Mouse (Mus musculus): ENCODE data around the gene Parp1.
A peak's percentile ranks its signal among the peaks of the same experiment; 100 is the strongest.

The Parp1 gene

GRCm38 (mm10) chr1:180568761-180569452, at the start of gene Parp1:
Parp1 (plus strand) TSS chr1:180568924.
- peak; percentile 96 for DNase-seq

- no peak for DNase-seq
Observed at GRCm38 (mm10) chr1:180519520-180519919, 49.2 kb upstream of the Parp1 start.

- DNase-seq = no peak
Observed at GRCm38 (mm10) chr1:180520190-180520589, 48.5 kb upstream of the Parp1 start.

GRCm38 (mm10) chr1:180523320-180523719, 45.4 kb upstream of the Parp1 start:
- no peak for DNase-seq

GRCm38 (mm10) chr1:180525301-180525700, 43.4 kb upstream of the Parp1 start:
- peak; percentile 78 for DNase-seq

GRCm38 (mm10) chr1:180529847-180530246, 38.9 kb upstream of the Parp1 start:
- DNase-seq = no peak

- peak; percentile 52 for DNase-seq
Observed at GRCm38 (mm10) chr1:180530457-180531263, 38.1 kb upstream of the Parp1 start.

- no peak for DNase-seq
Observed at GRCm38 (mm10) chr1:180532671-180533070, 36.1 kb upstream of the Parp1 start.

GRCm38 (mm10) chr1:180536719-180537118, 32.0 kb upstream of the Parp1 start:
- no peak for DNase-seq

GRCm38 (mm10) chr1:180541251-180541650, 27.5 kb upstream of the Parp1 start:
- DNase-seq = no peak

GRCm38 (mm10) chr1:180541883-180542711, 26.6 kb upstream of the Parp1 start:
- no peak for DNase-seq

GRCm38 (mm10) chr1:180542712-180543371, 25.9 kb upstream of the Parp1 start:
- DNase-seq = no peak

GRCm38 (mm10) chr1:180545918-180546545, 22.7 kb upstream of the Parp1 start:
- DNase-seq = no peak

GRCm38 (mm10) chr1:180546798-180547750, 21.6 kb upstream of the Parp1 start:
- DNase-seq = no peak

GRCm38 (mm10) chr1:180547751-180548669, 20.7 kb upstream of the Parp1 start:
- DNase-seq = no peak

GRCm38 (mm10) chr1:180549539-180550308, 19.0 kb upstream of the Parp1 start:
- DNase-seq = no peak

- DNase-seq = peak; percentile 72
Observed at GRCm38 (mm10) chr1:180550770-180551169, 18.0 kb upstream of the Parp1 start.

GRCm38 (mm10) chr1:180556899-180557298, 11.8 kb upstream of the Parp1 start:
- no peak for DNase-seq

- DNase-seq = no peak
Observed at GRCm38 (mm10) chr1:180559454-180559853, 9.3 kb upstream of the Parp1 start.
